Mouse (Mus musculus) hindbrain, embryonic 14.5 days (tissue): ENCODE data around the gene Snapc2. TPM values are rescaled to one million over a fixed set of nuclear protein-coding genes. Genes with fewer than 3 reads are reported as not detected.

Experiments used
- ATAC-seq: fragments of 200-750 bp; cut with Nextera tagmentation; 2 replicates; pipeline ENCODE4 v1.8.0; 2017; ENCODE audit warnings: moderate number of reproducible peaks, mild to moderate bottlenecking, moderate TSS enrichment, moderate library complexity; ENCODE audit not compliant: low FRiP score
- DNase-seq: peaks from one replicate; pipeline ENCODE4 v3.0.0-alpha.2; 2015; ENCODE audit warnings: low spot score
- H3K27ac ChIP-seq: fragments of 300-500 bp; sonication (generic); 2 replicates; pipeline ENCODE4 v1.5.1; 2014; ENCODE audit warnings: mild to moderate bottlenecking, moderate library complexity
- H3K27me3 ChIP-seq: fragments of 300-500 bp; sonication (generic); 2 replicates; pipeline ENCODE4 v1.6.1; 2014; ENCODE audit warnings: mild to moderate bottlenecking, low read length, mixed read lengths; ENCODE audit not compliant: control insufficient read depth, insufficient read depth
- H3K36me3 ChIP-seq: fragments of 300-500 bp; sonication (generic); replicated peaks from 2 replicates; pipeline ENCODE4 v1.6.1; 2014; ENCODE audit not compliant: control insufficient read depth, insufficient read depth
- H3K4me1 ChIP-seq: fragments of 300-500 bp; sonication (generic); replicated peaks from 2 replicates; pipeline ENCODE4 v1.6.1; 2014; ENCODE audit warnings: antibody characterized with exemption, low read length, mixed read lengths; ENCODE audit not compliant: control insufficient read depth, insufficient read depth
- H3K4me2 ChIP-seq: fragments of 300-500 bp; sonication (generic); replicated peaks from 2 replicates; pipeline ENCODE4 v1.6.1; 2014; ENCODE audit warnings: mild to moderate bottlenecking, moderate library complexity
- H3K4me3 ChIP-seq: fragments of 300-500 bp; sonication (generic); replicated peaks from 2 replicates; pipeline ENCODE4 v1.5.1; 2014; ENCODE audit warnings: mild to moderate bottlenecking, low read length
- H3K9ac ChIP-seq: fragments of 300-500 bp; sonication (generic); 2 replicates; pipeline ENCODE4 v1.6.1; 2014
- H3K9me3 ChIP-seq: fragments of 300-500 bp; sonication (generic); 2 replicates; pipeline ENCODE4 v1.6.1; 2016; ENCODE audit warnings: low read length; ENCODE audit not compliant: control insufficient read depth
- WGBS: fragments of 180-500 bp; shearing (Covaris S2); extraction: QIAGEN DNeasy Blood & Tissue Kit; methylation state at CpG from one replicate; pipeline ENCODE4 v1.1.7; 2014; 5-methylcytosine and 5-hydroxymethylcytosine counted together
- polyA plus RNA-seq: library from polyadenylated mRNA; unstranded; fragments of >200 nt; fragmentation: Nextera tagmentation; extraction: Ambion mirVana; gene quantifications from 2 replicates; pipeline ENCODE4 v1.2.1, GENCODE M21; 2014

The Snapc2 gene
- 62.3 and 65.1 TPM in 2 replicates for polyA plus RNA-seq

DNA sequence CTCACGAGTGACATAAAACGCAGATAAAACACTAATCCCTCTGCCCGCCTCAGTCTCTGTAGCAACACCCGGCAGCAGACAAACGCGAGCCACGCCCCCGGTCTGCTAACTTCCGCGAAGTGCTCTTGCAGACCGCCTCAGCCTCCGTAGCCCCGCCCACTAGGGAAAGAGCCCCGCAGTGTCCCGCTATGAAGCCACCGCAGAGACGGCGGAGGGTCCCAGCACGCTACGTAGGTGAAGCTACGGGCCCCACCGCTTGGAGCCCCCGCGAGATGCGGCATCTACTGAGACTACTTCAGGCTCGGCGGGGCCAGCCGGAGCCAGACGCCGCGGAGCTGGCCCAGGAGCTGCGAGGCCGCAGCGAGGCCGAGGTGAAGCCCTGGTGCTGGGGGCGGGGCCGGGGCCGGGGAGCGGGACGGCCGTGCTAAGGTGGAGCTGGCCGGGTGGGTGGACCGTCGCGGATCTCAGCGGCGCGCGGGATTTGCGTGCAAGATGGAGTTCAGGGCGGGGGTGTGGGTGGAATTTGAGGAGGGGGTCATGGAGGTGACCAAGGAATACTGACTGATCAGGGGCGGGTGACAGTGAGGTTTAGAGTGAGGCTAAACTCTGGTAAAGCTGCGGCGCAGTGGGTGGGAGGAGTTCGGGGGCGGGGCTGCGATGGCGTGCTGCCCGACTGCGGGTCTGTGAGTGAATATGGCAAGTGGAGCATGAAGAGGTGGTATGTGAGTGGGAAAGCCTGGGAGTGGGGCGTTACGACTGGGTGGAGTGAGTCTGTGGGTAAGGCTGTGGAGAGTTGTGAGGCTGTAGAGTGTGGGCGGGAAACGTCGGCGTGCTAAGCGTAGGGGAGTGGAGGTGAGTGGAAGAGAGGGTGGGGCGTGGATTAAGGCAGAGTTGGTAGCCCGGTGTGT, at the start of gene Snapc2:
Gene Snapc2 (plus strand): TSS at position 147 of the 908 bp plus-strand sequence.
- no peaks in the 10 kb centered on the region for H3K9me3 ChIP-seq
- peaks cover 39% of the 10 kb centered on the region for H3K36me3 ChIP-seq
- peak within 1 kb of the TSS; percentile 72 for H3K4me2 ChIP-seq
- H3K27me3 ChIP-seq: no peaks in the 10 kb centered on the region
- H3K9ac ChIP-seq: peak within 1 kb of the TSS; percentile 63
- peak; percentile 93 for DNase-seq
- peak within 1 kb of the TSS; percentile 81 for H3K27ac ChIP-seq
- H3K4me1 ChIP-seq: peaks cover 34% of the 10 kb centered on the region
- under 1% methylated on average over 69 of the region's 69 CpGs for WGBS
- H3K4me3 ChIP-seq: peak within 1 kb of the TSS; percentile 49
- ATAC-seq: peak; percentile 90

DNA sequence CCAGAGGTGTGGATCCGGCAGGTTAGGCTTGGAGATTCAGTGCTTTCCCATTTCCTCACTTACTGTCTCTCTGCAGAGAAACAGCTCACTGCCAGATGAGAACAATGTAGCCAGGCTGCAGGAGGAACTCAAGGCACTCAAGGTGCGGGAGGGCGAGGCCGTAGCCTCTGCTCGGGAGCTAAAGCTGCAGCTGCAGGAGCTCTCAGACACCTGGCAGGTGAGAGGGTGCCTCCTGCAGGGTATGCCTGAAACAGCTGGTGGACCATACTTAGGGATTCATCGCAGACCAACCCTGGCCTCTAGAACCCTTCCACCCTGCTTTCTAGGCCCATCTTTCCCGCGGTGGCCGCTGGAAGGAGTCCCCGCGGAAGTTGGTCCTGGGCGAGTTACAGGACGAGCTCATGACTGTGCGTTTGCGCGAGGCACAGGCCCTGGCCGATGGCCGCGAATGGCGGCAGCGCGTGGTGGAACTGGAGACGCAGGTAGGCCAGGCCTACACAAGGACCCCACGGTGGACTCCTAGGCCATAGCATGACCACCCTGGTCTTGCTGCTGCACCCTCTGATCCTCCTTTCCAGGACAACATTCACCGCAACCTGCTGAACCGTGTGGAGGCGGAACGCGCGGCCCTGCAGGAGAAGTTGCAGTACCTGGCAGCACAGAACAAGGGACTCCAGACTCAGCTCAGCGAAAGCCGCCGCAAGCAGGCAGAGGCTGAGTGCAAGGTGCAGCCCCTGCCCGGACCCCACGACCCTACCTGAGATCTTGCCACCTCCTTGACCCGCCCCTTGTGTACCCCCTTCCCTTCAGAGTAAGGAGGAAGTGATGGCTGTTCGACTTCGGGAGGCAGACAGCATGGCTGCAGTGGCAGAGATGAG, 47.4 kb upstream of the Snapc2 start:
- DNase-seq: no peak
- Histone ChIP-seq H3K9ac (peak overlapping the region; percentile 21; the same call in 1 of the 2 replicates), H3K4me3 (no peak overlapping the region), H3K27ac (no peak overlapping the region), H3K4me1 (peaks cover 7% of the 10 kb centered on the region; the same call in 1 of the 2 replicates), H3K9me3 (no peaks in the 10 kb centered on the region), H3K4me2 (no peak overlapping the region), H3K27me3 (peaks cover 14% of the 10 kb centered on the region; the same call in 1 of the 2 replicates), H3K36me3 (peaks cover 92% of the 10 kb centered on the region)
- no peak for ATAC-seq
- WGBS: 20% methylated on average over 38 of the region's 38 CpGs

DNA sequence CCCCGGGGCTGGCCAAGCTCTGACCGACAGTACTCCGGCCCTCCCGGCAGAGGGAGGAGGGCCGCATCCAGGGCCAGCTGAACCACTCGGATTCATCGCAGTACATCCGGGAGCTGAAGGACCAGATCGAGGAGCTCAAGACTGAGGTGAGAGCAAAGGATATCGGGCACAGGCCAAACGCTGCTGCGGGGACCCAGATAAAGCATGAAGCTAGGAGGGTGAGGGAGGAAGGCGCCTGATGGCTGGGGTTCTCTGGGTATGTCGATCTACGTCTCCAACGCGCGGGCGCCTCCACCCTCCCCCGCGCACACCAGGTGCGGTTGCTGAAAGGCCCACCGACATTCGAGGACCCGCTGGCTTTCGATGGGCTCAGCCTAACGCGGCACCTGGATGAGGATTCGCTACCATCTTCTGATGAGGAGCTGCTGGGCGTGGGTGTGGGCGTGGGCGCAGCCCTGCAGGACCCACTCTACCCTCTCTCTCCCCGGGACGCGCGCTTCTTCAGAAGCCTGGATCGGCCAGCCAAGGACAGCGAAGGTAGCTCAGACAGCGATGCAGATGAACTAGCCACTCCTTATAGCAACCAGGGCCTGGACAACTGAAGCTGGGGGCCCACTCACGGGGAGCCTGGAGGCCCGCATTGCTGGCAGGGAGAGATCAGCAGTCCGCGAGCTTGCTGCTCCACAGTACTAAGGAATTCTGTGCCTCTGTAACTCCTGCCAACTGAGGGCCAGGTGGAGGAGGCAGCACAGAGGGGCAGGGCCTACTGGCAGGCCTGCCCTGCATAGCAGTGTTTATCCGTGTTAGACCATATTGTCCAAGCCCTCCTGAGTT, 46.5 kb upstream of the Snapc2 start:
- 0 out of 2 replicates have a peak, but pooled peaks have one; percentile 3 for ATAC-seq
- 0 out of 2 replicates have a peak overlapping the region, but pooled peaks have one; percentile 21 for H3K9ac ChIP-seq
- peaks cover 94% of the 10 kb centered on the region for H3K36me3 ChIP-seq
- H3K9me3 ChIP-seq: no peaks in the 10 kb centered on the region
- peaks cover 14% of the 10 kb centered on the region; the same call in 1 of the 2 replicates for H3K27me3 ChIP-seq
- H3K4me1 ChIP-seq: peaks cover 7% of the 10 kb centered on the region
- no peak overlapping the region for H3K4me2 ChIP-seq
- no peak for DNase-seq
- no peak overlapping the region for H3K27ac ChIP-seq
- WGBS: 15% methylated on average over 44 of the region's 44 CpGs
- no peak overlapping the region for H3K4me3 ChIP-seq

DNA sequence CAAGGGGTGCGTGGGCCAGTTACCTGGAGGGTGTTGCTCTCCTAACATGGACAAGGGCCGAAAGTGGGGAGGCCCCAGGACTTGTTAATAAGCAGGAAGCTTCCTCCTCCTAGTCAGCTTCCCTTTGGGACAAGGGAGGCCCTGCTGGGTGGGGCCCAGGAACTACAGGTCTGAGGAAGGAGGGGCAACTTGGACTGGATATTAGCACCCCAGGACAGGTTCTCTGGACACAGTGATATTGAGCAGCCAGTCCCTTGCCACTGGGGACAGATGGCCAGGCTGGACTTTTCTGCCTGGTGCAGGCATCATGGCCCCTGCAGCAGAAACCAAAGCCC, 45.9 kb upstream of the Snapc2 start:
- 58% methylated on average over 2 of the region's 2 CpGs for WGBS
- Histone ChIP-seq H3K4me2 (no peak overlapping the region), H3K9ac (0 out of 2 replicates have a peak overlapping the region, but pooled peaks have one; percentile 1), H3K4me1 (peaks cover 7% of the 10 kb centered on the region), H3K27me3 (peaks cover 14% of the 10 kb centered on the region; the same call in 1 of the 2 replicates), H3K36me3 (peaks cover 90% of the 10 kb centered on the region), H3K4me3 (no peak overlapping the region), H3K9me3 (no peaks in the 10 kb centered on the region), H3K27ac (no peak overlapping the region)
- DNase-seq (no peak), ATAC-seq (0 out of 2 replicates have a peak, but pooled peaks have one; percentile 0)

DNA sequence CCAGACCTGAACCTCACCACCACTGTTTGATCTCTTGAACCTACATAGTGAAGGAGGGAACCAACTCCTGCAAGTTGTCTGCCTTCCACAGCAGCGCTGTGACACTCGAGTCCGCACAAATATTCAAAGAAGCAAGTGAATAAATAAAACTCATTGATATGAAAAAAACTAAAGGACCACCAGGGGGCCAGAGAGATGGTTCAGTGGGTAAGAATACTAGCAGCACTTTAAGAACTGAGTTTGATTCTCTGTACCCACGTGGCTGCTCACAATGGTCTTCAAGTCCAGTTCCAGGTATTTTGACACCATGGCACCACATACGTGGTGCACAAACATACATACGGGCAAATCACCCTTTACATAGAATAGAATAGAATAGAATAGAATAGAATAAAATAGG, 41.8 kb upstream of the Snapc2 start:
- 69% methylated on average over 6 of the region's 6 CpGs for WGBS
- no peak for DNase-seq
- H3K27me3 ChIP-seq: no peaks in the 10 kb centered on the region
- H3K27ac ChIP-seq: no peak overlapping the region
- H3K4me2 ChIP-seq: no peak overlapping the region; the same call in 1 of the 2 replicates
- no peak overlapping the region for H3K9ac ChIP-seq
- peaks cover 42% of the 10 kb centered on the region for H3K4me1 ChIP-seq
- ATAC-seq: no peak
- no peaks in the 10 kb centered on the region for H3K9me3 ChIP-seq
- H3K36me3 ChIP-seq: peaks cover 70% of the 10 kb centered on the region
- no peak overlapping the region for H3K4me3 ChIP-seq

DNA sequence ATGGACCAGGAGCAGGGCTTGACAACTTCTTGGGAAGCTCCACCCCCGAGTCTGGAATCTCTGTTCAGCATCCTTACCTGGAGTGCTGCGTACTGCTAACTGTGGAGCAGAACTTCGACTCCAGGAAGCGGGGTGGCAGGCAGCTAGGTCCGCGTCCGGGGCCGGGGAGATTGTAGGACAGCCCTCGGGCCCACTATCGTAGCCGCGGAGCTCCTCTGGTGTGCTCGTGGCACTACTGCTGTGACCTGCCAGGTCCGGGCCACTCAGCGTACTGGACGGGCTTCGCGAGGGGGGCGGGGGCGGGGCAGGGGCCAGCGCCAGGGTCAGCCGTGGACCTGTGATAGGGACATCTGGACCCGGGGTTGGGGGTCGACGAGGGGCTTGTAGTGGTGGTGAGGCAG, 40.1 kb upstream of the Snapc2 start:
- Histone ChIP-seq H3K4me2 (peak overlapping the region; percentile 97), H3K27me3 (no peaks in the 10 kb centered on the region), H3K36me3 (peaks cover 53% of the 10 kb centered on the region), H3K9me3 (no peaks in the 10 kb centered on the region), H3K4me3 (peak overlapping the region; percentile 81), H3K4me1 (peaks cover 35% of the 10 kb centered on the region), H3K9ac (peak overlapping the region; percentile 65), H3K27ac (peak overlapping the region; percentile 58)
- DNase-seq: no peak
- 1% methylated on average over 25 of the region's 25 CpGs for WGBS
- peak; percentile 1; the same call in 1 of the 2 replicates for ATAC-seq

DNA sequence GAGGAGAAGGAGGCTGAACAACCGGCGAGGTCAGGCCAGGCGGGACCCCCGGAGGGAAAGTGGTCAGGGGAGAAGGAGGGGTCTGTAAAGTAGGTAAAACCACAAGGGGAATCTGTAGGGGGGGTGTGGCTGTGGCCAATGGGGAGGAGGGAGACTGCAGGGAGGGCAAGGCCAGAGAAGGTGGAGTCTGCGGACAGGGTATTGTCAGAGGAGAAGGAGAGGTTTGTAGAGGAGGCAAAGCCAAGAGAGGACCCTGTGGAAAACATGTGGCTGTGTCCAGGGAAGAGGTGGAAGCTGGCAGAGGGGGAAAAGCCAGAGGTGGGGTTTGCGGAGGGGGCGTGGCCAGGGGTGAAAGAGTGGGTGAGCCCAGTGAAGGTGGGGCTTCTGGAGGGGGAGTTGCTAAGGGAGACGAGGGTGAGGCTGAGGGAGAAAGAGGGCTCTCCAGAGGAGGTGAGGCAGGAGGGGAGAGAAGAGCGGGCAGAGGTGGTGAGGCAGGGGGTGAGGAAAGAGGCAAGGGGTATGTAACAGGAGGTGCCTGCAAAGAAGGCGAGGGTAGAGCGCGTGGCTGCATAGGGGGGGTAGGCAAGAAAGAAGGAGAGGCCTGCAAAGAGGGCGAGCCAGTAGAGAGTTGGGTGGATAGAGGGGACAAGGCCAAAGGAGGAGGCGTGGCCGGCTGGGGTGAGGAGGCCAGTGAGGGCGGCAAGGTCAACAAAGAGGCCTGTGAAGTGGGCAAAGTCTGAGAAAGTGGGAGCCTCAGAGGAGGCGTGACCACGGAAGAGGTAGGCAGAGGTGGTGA, 39.5 kb upstream of the Snapc2 start:
- Histone ChIP-seq H3K9ac (peak overlapping the region; percentile 65), H3K4me3 (peak overlapping the region; percentile 81), H3K4me1 (peaks cover 35% of the 10 kb centered on the region), H3K9me3 (no peaks in the 10 kb centered on the region), H3K36me3 (peaks cover 48% of the 10 kb centered on the region), H3K27me3 (no peaks in the 10 kb centered on the region), H3K4me2 (peak overlapping the region; percentile 97), H3K27ac (peak overlapping the region; percentile 64)
- ATAC-seq (peak; percentile 9; the same call in 1 of the 2 replicates), DNase-seq (no peak)
- 4% methylated on average over 18 of the region's 18 CpGs for WGBS
